Comparison of ENCODE assay signal across 17 mouse cellular contexts in the genomic region with DNA sequence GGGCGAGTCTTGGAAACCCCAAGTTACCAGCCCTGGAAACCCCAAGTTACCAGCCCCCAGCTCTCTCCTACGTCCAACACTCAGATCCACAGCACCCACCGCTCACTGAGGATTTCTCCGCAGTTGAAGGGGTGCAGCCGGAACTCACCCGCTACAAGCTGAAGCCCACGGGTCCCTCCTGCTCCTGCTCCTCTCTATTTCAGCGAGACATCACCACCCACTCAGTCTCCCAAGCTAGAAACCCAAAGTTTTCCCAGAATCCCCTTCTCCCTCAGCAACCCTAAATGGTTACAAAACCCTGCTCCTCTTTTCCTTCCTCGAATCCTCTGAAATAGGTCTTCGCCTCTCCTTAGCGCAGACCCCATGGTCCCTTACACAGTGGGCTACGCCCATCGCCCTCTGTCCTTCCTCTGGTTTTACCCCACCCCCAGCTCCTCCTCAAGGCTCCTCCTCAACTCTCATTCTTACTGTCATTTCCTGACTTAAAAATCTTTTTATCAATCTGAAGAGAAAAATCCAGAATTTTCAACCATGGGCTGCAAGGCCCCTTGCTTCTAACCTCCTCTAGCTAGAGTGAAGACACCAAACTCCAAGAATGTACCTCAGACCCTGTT. TPM values are rescaled to one million over a fixed set of nuclear protein-coding genes. Genes with fewer than 3 reads are reported as not detected.
A peak's percentile ranks its signal among the peaks of the same experiment; 100 is the strongest.
DNase-seq lines count a peak whose midpoint lies in the region; TF ChIP-seq lines count a peak whose summit lies in the region.
"Had no signal": no experiment of that assay in that cellular context is flagged by ENCODE, and none has a peak within 500 bp of the region (broad histone marks: within the 10 kb centered on the region; RNA-seq: fewer than 3 reads in every experiment).

No protein-coding gene starts in this region.

- TF ChIP-seq RAD21 in CH12.LX (IDR thresholded peaks at IDR 0.05; ENCODE audit: low read depth, low read length): no peak

- H3K4me1 ChIP-seq in CH12.LX (ENCODE audit: control insufficient read depth in 1 of 2, insufficient read depth in 2 of 2): peaks cover 9 to 50% of the 10 kb centered on the region in 2 experiments
- H3K4me1 ChIP-seq: forebrain, embryonic 15.5 days had no signal

- H3K27ac ChIP-seq in CH12.LX (ENCODE audit: insufficient read depth, low read depth): no peak overlapping the region
- H3K27ac ChIP-seq: forebrain, embryonic 15.5 days; hindbrain, embryonic 13.5 days; lung, embryonic 15.5 days; stomach, postnatal 0 days had no signal

- intact Hi-C loops in heart, postnatal 36 days (cut with DNase I): no loop called here

- H3K27me3 ChIP-seq in CH12.LX (replicated peaks): no peaks in the 10 kb centered on the region
- H3K27me3 ChIP-seq: forebrain, embryonic 15.5 days; lung, embryonic 15.5 days had no signal

- no peaks in the 10 kb centered on the region for H3K79me2 ChIP-seq in CH12.LX (replicated peaks; ENCODE audit: control insufficient read depth, extremely low read depth, insufficient read depth, poor library complexity, severe bottlenecking)

- H3K9me3 ChIP-seq in CH12.LX (replicated peaks; ENCODE audit: low read length): no peaks in the 10 kb centered on the region
- H3K9me3 ChIP-seq: forebrain, embryonic 15.5 days; hindbrain, embryonic 13.5 days; lung, embryonic 15.5 days had no signal

- dilution Hi-C loops in CH12.LX (cut with MboI; ENCODE audit: extremely low pct_ligation_motif_present, extremely low pct_unique_long_range_greater_than_20kb, low sequenced_read_pairs): no loop called here

- no peak overlapping the region for H3K4me2 ChIP-seq in CH12.LX (ENCODE audit: insufficient read depth, low read depth, poor library complexity, severe bottlenecking)
- H3K4me2 ChIP-seq: forebrain, embryonic 15.5 days; hindbrain, embryonic 13.5 days; liver, embryonic 11.5 days; lung, embryonic 15.5 days had no signal

- DNase-seq in CD4-positive, CD25-positive, alpha-beta regulatory T cell, adult 2 months (ENCODE audit: low read depth, low spot score): peak; percentile 44
- no peak for DNase-seq in CH12.LX (ENCODE audit: extremely low read depth)
- peak; percentile 53 to 68 for DNase-seq in left cerebral cortex, adult 18-20 months (ENCODE audit: low spot score in 2 of 2)
- peak; percentile 60 to 68 for DNase-seq in right cerebral cortex, adult 2 months (ENCODE audit: low spot score in 2 of 2)
- no peak for DNase-seq in heart, postnatal 36 days
- DNase-seq in layer of hippocampus, postnatal 36 days: no peak
- DNase-seq in urinary bladder, postnatal 14 days (ENCODE audit: low spot score): no peak
- DNase-seq: cerebellum, adult 8-10 months; gastrocnemius, postnatal 14 days; kidney, postnatal 25 days; spleen, adult 18-20 months had no signal

- TF ChIP-seq CTCF in CH12.LX (conservative IDR thresholded peaks at IDR 0.05 in 1 of 2, IDR thresholded peaks at IDR 0.05 in 1 of 2; ENCODE audit: low read depth in 2 of 2, low read length in 2 of 2): no peak

- TF ChIP-seq EP300 in CH12.LX (IDR thresholded peaks at IDR 0.05; ENCODE audit: low read length): no peak

- no peak for TF ChIP-seq POLR2A in CH12.LX (IDR thresholded peaks at IDR 0.05; ENCODE audit: low read depth, low read length)

- in situ Hi-C loops in CH12.LX (cut with MboI; ENCODE audit: low pct_ligation_motif_present, low pct_unique_long_range_greater_than_20kb, low sequenced_read_pairs): loop anchor here (10.0 to 25.0 kb wide), 2 partner anchors 155 to 368 kb away; partner anchors contain the start of gene Rps19bp1

- H3K36me3 ChIP-seq in CH12.LX (replicated peaks in 1 of 2; ENCODE audit: control insufficient read depth in 1 of 2, insufficient read depth in 1 of 2, low read length in 1 of 2): peaks cover 0 to 10% of the 10 kb centered on the region in 2 experiments
- H3K36me3 ChIP-seq: forebrain, embryonic 15.5 days; hindbrain, embryonic 13.5 days; lung, embryonic 15.5 days had no signal

- no peak overlapping the region for H3K4me3 ChIP-seq in CH12.LX (replicated peaks in 1 of 3; ENCODE audit: low read depth in 2 of 3, low read length in 2 of 3, poor library complexity in 1 of 3)
- H3K4me3 ChIP-seq: forebrain, embryonic 15.5 days; hindbrain, embryonic 13.5 days; lung, embryonic 15.5 days had no signal

- no peak overlapping the region for H3K9ac ChIP-seq in CH12.LX (ENCODE audit: insufficient read depth, low read depth)
- H3K9ac ChIP-seq: forebrain, embryonic 15.5 days; hindbrain, embryonic 13.5 days; lung, embryonic 15.5 days had no signal

TF ChIP-seq in CH12.LX, 34 proteins besides CTCF, POLR2A, EP300 and RAD21:
- TF ChIP-seq POLR2AphosphoS2 (IDR thresholded peaks at IDR 0.05; ENCODE audit: low read depth, low read length) (no peak), MAZ (IDR thresholded peaks at IDR 0.05; ENCODE audit: low read depth, low read length) (no peak), MAX (IDR thresholded peaks at IDR 0.05; ENCODE audit: low read length) (no peak), SIN3A (IDR thresholded peaks at IDR 0.05; ENCODE audit: low read length) (no peak), CHD2 (IDR thresholded peaks at IDR 0.05; ENCODE audit: low read length) (0 out of 2 replicates have a peak, but pooled peaks have one; percentile 21)

RNA-seq across cellular contexts. Expression of gene Fam83f, which starts 39.3 kb away (rescaled TPM):
- total RNA-seq in CH12.LX (2012; rRNA removed) (0.04 and 0.08 TPM in 2 replicates), CH12.LX (2014; rRNA removed) (0.16 and 0.27 TPM in 2 replicates)
- 0.19 and 0.20 TPM in 2 replicates for polyA plus RNA-seq in CH12.LX (2012; ENCODE audit: insufficient read length, low read depth)
- total RNA-seq in left cerebral cortex, adult 18-20 months (2021): under 1 TPM; 0.16 to 0.54 TPM
- under 1 TPM in 1 of 2 experiments, not detected in 1; 0.17 TPM for total RNA-seq in heart, postnatal 36 days (2021)
- total RNA-seq in layer of hippocampus, postnatal 36 days (2021): not detected
- polyA plus RNA-seq: Patski had no signal

RNA-seq across cellular contexts. Expression of gene Grap2, which starts 60.0 kb away (rescaled TPM):
- total RNA-seq in CH12.LX (2012; rRNA removed) (1.5 TPM in 2 replicates), CH12.LX (2014; rRNA removed) (5.0 and 6.3 TPM in 2 replicates)
- polyA plus RNA-seq in CH12.LX (2012; ENCODE audit: insufficient read length, low read depth): 5.8 and 6.2 TPM in 2 replicates
- under 1 TPM; 0.33 to 0.56 TPM for total RNA-seq in left cerebral cortex, adult 18-20 months (2021)
- 1 to 10 TPM in 1 of 2 experiments, under 1 TPM in 1; 0.46 to 1.3 TPM for total RNA-seq in heart, postnatal 36 days (2021)
- under 1 TPM; 0.07 to 0.08 TPM for total RNA-seq in layer of hippocampus, postnatal 36 days (2021)
- polyA plus RNA-seq: Patski had no signal

Comparison
In these comparisons a context has a peak if more than half of its experiments do, and no peak if none do; other contexts are left out.
1. DNase-seq: peak in CD4-positive, CD25-positive, alpha-beta regulatory T cell, adult 2 months (single experiment), left cerebral cortex, adult 18-20 months (2 of 2) and right cerebral cortex, adult 2 months (2 of 2); none in CH12.LX (single experiment), heart, postnatal 36 days (0 of 2), layer of hippocampus, postnatal 36 days (0 of 2) and urinary bladder, postnatal 14 days (single experiment).